Mouse (Mus musculus) forebrain, embryonic 14.5 days (tissue): ENCODE results near the gene Slc31a1. TPM values are rescaled to one million over a fixed set of nuclear protein-coding genes. Genes with fewer than 3 reads are reported as not detected.
A peak's percentile ranks its signal among the peaks of the same experiment; 100 is the strongest.

Experiments
- ATAC-seq: fragments of 200-750 bp; cut with Nextera tagmentation; 2 replicates; pipeline ENCODE4 v1.8.0; 2017; ENCODE audit warnings: mild to moderate bottlenecking, moderate library complexity
- DNase-seq: peaks from one replicate; pipeline ENCODE4 v3.0.0-alpha.2; 2015; ENCODE audit warnings: low spot score
- H3K27ac ChIP-seq: fragments of 300-500 bp; sonication (generic); 2 replicates; pipeline ENCODE4 v1.5.1; 2014; ENCODE audit warnings: low read depth, mild to moderate bottlenecking, control low read depth, low read length, moderate library complexity
- H3K27me3 ChIP-seq: fragments of 300-500 bp; sonication (generic); replicated peaks from 2 replicates; pipeline ENCODE4 v1.6.1; 2014; ENCODE audit warnings: low read length, control low read depth, mixed read lengths; ENCODE audit not compliant: control insufficient read depth, insufficient read depth
- H3K36me3 ChIP-seq: fragments of 300-500 bp; sonication (generic); 2 replicates; pipeline ENCODE4 v1.6.1; 2014; ENCODE audit warnings: low read length, control low read depth; ENCODE audit not compliant: control insufficient read depth, insufficient read depth
- H3K4me1 ChIP-seq: fragments of 300-500 bp; sonication (generic); 2 replicates; pipeline ENCODE4 v1.6.1; 2014; ENCODE audit warnings: antibody characterized with exemption, low read length, control low read depth; ENCODE audit not compliant: control insufficient read depth, insufficient read depth
- H3K4me2 ChIP-seq: fragments of 300-500 bp; sonication (generic); 2 replicates; pipeline ENCODE4 v1.6.1; 2014; ENCODE audit warnings: mild to moderate bottlenecking, control low read depth, low read length
- H3K4me3 ChIP-seq: fragments of 300-500 bp; sonication (generic); 2 replicates; pipeline ENCODE4 v1.5.1; 2014; ENCODE audit warnings: low read depth, low read length, control low read depth
- H3K9ac ChIP-seq: fragments of 300-500 bp; sonication (generic); 2 replicates; pipeline ENCODE4 v1.6.1; 2014; ENCODE audit warnings: mild to moderate bottlenecking, low read length, control low read depth, moderate library complexity
- H3K9me3 ChIP-seq: fragments of 300-500 bp; sonication (generic); replicated peaks from 2 replicates; pipeline ENCODE4 v1.6.1; 2016; ENCODE audit warnings: low read length, control low read depth, mixed read lengths; ENCODE audit not compliant: control insufficient read depth
- WGBS: fragments of 180-500 bp; shearing (Covaris S2); extraction: QIAGEN DNeasy Blood & Tissue Kit; methylation state at CpG from one replicate; pipeline ENCODE4 v1.1.7; 2014; 5-methylcytosine and 5-hydroxymethylcytosine counted together
- polyA plus RNA-seq: library from polyadenylated mRNA; unstranded; fragments of >200 nt; fragmentation: Nextera tagmentation; extraction: Ambion mirVana; gene quantifications from 2 replicates; pipeline ENCODE4 v1.2.1, GENCODE M21; 2014

Gene Slc31a1
- polyA plus RNA-seq, 1 experiment from 2014 or later: 44.9 TPM

- under 1% methylated on average over 39 of the region's 39 CpGs for WGBS
- peaks cover 23% of the 10 kb centered on the region for H3K4me1 ChIP-seq
- ATAC-seq: peak; percentile 100
- no peaks in the 10 kb centered on the region for H3K27me3 ChIP-seq
- H3K4me2 ChIP-seq: peak within 1 kb of the TSS; percentile 74
- peak; percentile 100 for DNase-seq
- peak within 1 kb of the TSS; percentile 64 for H3K4me3 ChIP-seq
- peak within 1 kb of the TSS; percentile 82 for H3K9ac ChIP-seq
- H3K36me3 ChIP-seq: peaks cover 30% of the 10 kb centered on the region
- H3K9me3 ChIP-seq: no peaks in the 10 kb centered on the region
- H3K27ac ChIP-seq: peak within 1 kb of the TSS; percentile 73
Observed at GRCm38 (mm10) chr4:62408601-62409282, 48.2 kb downstream of the Slc31a1 start, which contains the start of the genes Cdc26 and Prpf4. Cdc26 (minus strand) TSS chr4:62408642. Prpf4 (plus strand) TSS chr4:62408797.

DNA sequence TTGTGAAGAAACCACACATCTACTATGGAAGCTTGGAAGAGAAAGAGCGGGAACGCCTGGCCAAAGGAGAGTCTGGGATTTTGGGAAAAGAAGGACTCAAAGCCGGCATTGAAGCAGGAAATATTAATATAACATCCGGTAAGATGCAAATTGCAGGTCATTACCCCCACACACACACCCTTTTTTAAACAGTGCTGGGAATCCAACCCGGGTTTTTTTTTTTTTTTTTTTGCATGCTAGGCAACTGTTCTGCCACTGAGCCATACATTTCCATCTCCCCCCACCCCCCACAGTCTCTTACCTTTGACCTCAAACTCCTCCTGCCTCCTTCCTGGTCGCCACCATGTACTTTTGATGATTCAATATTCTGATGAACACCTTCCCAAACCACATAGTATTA is 49.1 kb downstream of the Slc31a1 start:
- Histone ChIP-seq H3K9me3 (no peaks in the 10 kb centered on the region), H3K4me1 (peaks cover 23% of the 10 kb centered on the region), H3K27ac (no peak overlapping the region), H3K4me2 (peak overlapping the region; percentile 74), H3K9ac (peak overlapping the region; percentile 82), H3K27me3 (no peaks in the 10 kb centered on the region), H3K4me3 (peak overlapping the region; percentile 64), H3K36me3 (peaks cover 38% of the 10 kb centered on the region)
- 34% methylated on average over 6 of the region's 6 CpGs for WGBS
- ATAC-seq (no peak), DNase-seq (no peak)

DNA sequence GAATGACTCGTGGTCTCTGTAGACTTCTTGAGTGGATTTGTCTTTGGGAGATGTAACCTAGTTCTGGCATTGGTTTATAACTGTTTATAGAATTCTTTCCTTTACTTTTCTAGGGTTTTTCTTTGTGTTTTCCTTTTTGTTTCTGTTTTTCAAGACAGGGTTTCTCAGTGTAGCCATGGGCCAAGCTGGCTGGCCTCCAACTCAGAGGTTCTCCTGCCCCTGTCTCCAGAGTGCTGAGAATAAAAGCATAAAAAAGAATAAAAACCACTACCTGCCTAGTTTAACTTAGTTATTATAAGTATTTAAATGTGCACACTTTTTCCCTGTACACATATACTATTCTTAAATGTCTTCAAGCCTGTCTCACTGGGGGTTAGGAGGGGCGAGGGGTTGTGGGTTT is 49.8 kb downstream of the Slc31a1 start:
- Histone ChIP-seq H3K4me1 (peaks cover 23% of the 10 kb centered on the region), H3K27ac (no peak overlapping the region), H3K4me2 (peak overlapping the region; percentile 74), H3K9ac (no peak overlapping the region), H3K9me3 (no peaks in the 10 kb centered on the region), H3K36me3 (peaks cover 45% of the 10 kb centered on the region), H3K27me3 (no peaks in the 10 kb centered on the region), H3K4me3 (peak overlapping the region; percentile 64; the same call in 1 of the 2 replicates)
- WGBS: 84% methylated on average over 2 of the region's 2 CpGs
- no peak for DNase-seq
- no peak for ATAC-seq

- H3K27me3 ChIP-seq: no peaks in the 10 kb centered on the region
- H3K27ac ChIP-seq: no peak overlapping the region
- H3K36me3 ChIP-seq: peaks cover 58% of the 10 kb centered on the region
- no peaks in the 10 kb centered on the region for H3K9me3 ChIP-seq
- H3K4me1 ChIP-seq: peaks cover 15% of the 10 kb centered on the region
- no peak overlapping the region for H3K4me3 ChIP-seq
- WGBS: 94% methylated on average over 10 of the region's 10 CpGs
- no peak for DNase-seq
- ATAC-seq: no peak
- H3K4me2 ChIP-seq: no peak overlapping the region
- H3K9ac ChIP-seq: no peak overlapping the region
Observed at GRCm38 (mm10) chr4:62411606-62412005, 51.1 kb downstream of the Slc31a1 start.

- Histone ChIP-seq H3K4me2 (no peak overlapping the region), H3K9me3 (no peaks in the 10 kb centered on the region), H3K36me3 (peaks cover 99% of the 10 kb centered on the region), H3K9ac (no peak overlapping the region), H3K4me3 (no peak overlapping the region), H3K27me3 (no peaks in the 10 kb centered on the region), H3K27ac (no peak overlapping the region), H3K4me1 (no peaks in the 10 kb centered on the region)
- ATAC-seq: peak; percentile 54; the same call in 1 of the 2 replicates
- peak; percentile 65 for DNase-seq
- 42% methylated on average over 8 of the region's 8 CpGs for WGBS
Observed at GRCm38 (mm10) chr4:62418448-62418847, 57.9 kb downstream of the Slc31a1 start.

GRCm38 (mm10) chr4:62419091-62419490 is 58.6 kb downstream of the Slc31a1 start:
- H3K36me3 ChIP-seq: peaks cover 99% of the 10 kb centered on the region
- H3K27me3 ChIP-seq: no peaks in the 10 kb centered on the region
- H3K9ac ChIP-seq: no peak overlapping the region
- H3K4me1 ChIP-seq: no peaks in the 10 kb centered on the region
- no peak overlapping the region for H3K4me2 ChIP-seq
- H3K9me3 ChIP-seq: no peaks in the 10 kb centered on the region
- 94% methylated on average over 6 of the region's 6 CpGs for WGBS
- no peak for ATAC-seq
- no peak for DNase-seq
- H3K4me3 ChIP-seq: no peak overlapping the region
- no peak overlapping the region for H3K27ac ChIP-seq

DNA sequence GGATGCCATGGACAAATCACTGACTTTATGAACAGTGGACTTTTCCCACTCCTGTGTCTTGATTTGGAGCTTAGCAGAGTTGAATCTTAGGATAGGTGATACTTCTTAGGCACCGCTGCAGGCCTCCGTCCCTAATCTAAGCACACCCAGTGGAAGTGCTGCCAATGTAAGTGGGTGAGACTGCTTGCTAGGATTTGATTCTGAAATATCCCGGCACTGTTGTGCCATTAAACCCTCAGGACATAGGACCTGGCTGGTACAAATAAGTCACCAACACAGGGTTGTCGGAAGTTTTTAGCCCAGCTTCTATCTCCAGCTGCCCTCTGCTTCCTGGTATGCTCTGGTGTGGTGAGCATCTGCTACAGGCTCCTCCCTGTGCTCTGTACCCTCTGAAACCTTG is 65.4 kb downstream of the Slc31a1 start:
- Histone ChIP-seq H3K36me3 (peaks cover 49% of the 10 kb centered on the region), H3K27me3 (no peaks in the 10 kb centered on the region), H3K27ac (no peak overlapping the region), H3K4me3 (no peak overlapping the region), H3K9me3 (no peaks in the 10 kb centered on the region), H3K4me1 (no peaks in the 10 kb centered on the region), H3K4me2 (no peak overlapping the region), H3K9ac (no peak overlapping the region)
- no peak for ATAC-seq
- WGBS: 89% methylated on average over 4 of the region's 4 CpGs
- DNase-seq: no peak

- 82% methylated on average over 17 of the region's 17 CpGs for WGBS
- H3K27ac ChIP-seq: no peak overlapping the region
- H3K36me3 ChIP-seq: peaks cover 27% of the 10 kb centered on the region
- H3K9me3 ChIP-seq: no peaks in the 10 kb centered on the region
- DNase-seq: no peak
- H3K9ac ChIP-seq: no peak overlapping the region
- no peak for ATAC-seq
- H3K4me3 ChIP-seq: no peak overlapping the region
- H3K4me2 ChIP-seq: no peak overlapping the region
- H3K27me3 ChIP-seq: no peaks in the 10 kb centered on the region
- H3K4me1 ChIP-seq: no peaks in the 10 kb centered on the region
Observed at GRCm38 (mm10) chr4:62427978-62428758, 67.6 kb downstream of the Slc31a1 start.

- 86% methylated on average over 9 of the region's 9 CpGs for WGBS
- Histone ChIP-seq H3K4me3 (no peak overlapping the region), H3K4me1 (no peaks in the 10 kb centered on the region), H3K9me3 (no peaks in the 10 kb centered on the region), H3K36me3 (peaks cover 15% of the 10 kb centered on the region), H3K27ac (no peak overlapping the region), H3K27me3 (no peaks in the 10 kb centered on the region), H3K9ac (no peak overlapping the region), H3K4me2 (no peak overlapping the region)
- DNase-seq: no peak
- no peak for ATAC-seq
Observed at GRCm38 (mm10) chr4:62429616-62430015, 69.1 kb downstream of the Slc31a1 start.
